Mouse (Mus musculus) thymus, adult 2 months (tissue): ENCODE data around the gene Fndc3b.

Experiments
- CTCF ChIP-seq: fragments of 200-500 bp; IDR thresholded peaks from 2 replicates; pipeline ENCODE4 v1.5.1; 2012; ENCODE audit warnings: mild to moderate bottlenecking, control low read depth, low read length, moderate library complexity, borderline replicate concordance; ENCODE audit not compliant: control insufficient read depth, poor library complexity, insufficient read depth; ENCODE audit errors: extremely low read depth
- POLR2A ChIP-seq: fragments of 200-500 bp; IDR thresholded peaks from 2 replicates; pipeline ENCODE4 v1.6.1; 2012; ENCODE audit warnings: mild to moderate bottlenecking, low read length, control low read depth, moderate library complexity; ENCODE audit not compliant: control insufficient read depth, poor library complexity, insufficient read depth; ENCODE audit errors: extremely low read depth

GRCm38 (mm10) chr3:27533721-27534120, 177.4 kb downstream of the Fndc3b start:
- TF ChIP-seq CTCF (no peak), POLR2A (no peak)
